Mouse (Mus musculus): ENCODE measurements around the gene 9430015G10Rik.

Gene 9430015G10Rik

GRCm38 (mm10) chr4:156171828-156172227 lies 62.0 kb downstream of the 9430015G10Rik start:
- no peak for DNase-seq (ENCODE audit: low spot score)

Data from T-cell, adult 2 months (primary cell).